Mouse (Mus musculus): ENCODE measurements at regions not wholly inside any gene's neighbourhood (a gene's known extent, or its start where the extent isn't known, plus 50 kb on each side); places are given as distances from the start of the nearest gene placed in this dataset.

DNA sequence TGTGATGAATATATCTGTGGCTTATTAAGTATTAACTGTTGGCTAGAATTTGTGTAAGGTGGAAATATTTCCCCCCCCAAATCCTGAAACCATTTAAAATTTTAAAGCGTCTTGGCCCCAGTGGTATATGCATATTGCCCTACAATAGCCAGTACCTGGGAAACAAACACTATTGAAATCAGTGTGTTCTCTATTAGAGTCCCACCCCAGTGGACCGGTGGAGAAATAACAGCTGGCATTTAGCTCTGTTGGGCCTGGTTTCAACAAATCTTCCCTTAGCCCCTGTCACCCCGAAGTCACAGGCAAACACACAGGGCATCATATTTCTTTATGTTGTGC lies 120.0 kb upstream of the Gm10295 start:
- WGBS = 65% methylated on average over 3 of the region's 3 CpGs
- no peak overlapping the region for H3K4me2 ChIP-seq
- H3K9me3 ChIP-seq (ENCODE audit: control insufficient read depth, low read length) = no peaks in the 10 kb centered on the region
- ATAC-seq (ENCODE audit: low FRiP score) = no peak
- H3K4me1 ChIP-seq (ENCODE audit: control insufficient read depth, insufficient read depth, low read length) = no peaks in the 10 kb centered on the region
- H3K36me3 ChIP-seq (ENCODE audit: control insufficient read depth, insufficient read depth, low read length) = no peaks in the 10 kb centered on the region
- no peak overlapping the region for H3K9ac ChIP-seq (ENCODE audit: low read length)
- no peak overlapping the region for H3K4me3 ChIP-seq (ENCODE audit: low read depth, low read length)
- no peaks in the 10 kb centered on the region for H3K27me3 ChIP-seq (ENCODE audit: control insufficient read depth, insufficient read depth, low read length)
- DNase-seq (ENCODE audit: low spot score, missing footprints) = peak; percentile 79
- H3K27ac ChIP-seq (ENCODE audit: low read depth, low read length) = no peak overlapping the region

DNA sequence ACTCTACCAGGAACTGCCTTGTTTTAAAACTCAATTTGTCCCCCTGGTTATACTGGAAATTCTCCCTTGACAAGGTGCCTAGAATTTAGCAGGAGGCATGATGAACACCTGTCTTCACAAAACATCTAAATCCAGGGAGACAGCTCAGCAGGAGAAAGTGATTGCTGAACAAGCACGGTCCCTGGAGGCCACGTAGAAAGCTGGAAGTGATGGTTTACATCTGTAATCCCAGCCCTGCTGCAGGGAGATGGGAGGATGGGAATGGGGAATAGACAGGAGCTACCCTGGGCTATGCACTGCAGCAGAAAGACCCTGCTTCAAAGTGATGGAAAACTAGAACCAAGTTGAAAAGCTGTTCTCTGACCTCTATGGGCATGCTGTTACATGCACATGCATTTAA lies 119.1 kb upstream of the Gm10295 start:
- Histone ChIP-seq H3K4me3 (ENCODE audit: low read depth, low read length) (no peak overlapping the region), H3K9me3 (ENCODE audit: control insufficient read depth, low read length) (no peaks in the 10 kb centered on the region), H3K27ac (ENCODE audit: low read depth, low read length) (no peak overlapping the region), H3K36me3 (ENCODE audit: control insufficient read depth, insufficient read depth, low read length) (no peaks in the 10 kb centered on the region), H3K27me3 (ENCODE audit: control insufficient read depth, insufficient read depth, low read length) (no peaks in the 10 kb centered on the region), H3K4me2 (no peak overlapping the region), H3K4me1 (ENCODE audit: control insufficient read depth, insufficient read depth, low read length) (no peaks in the 10 kb centered on the region), H3K9ac (ENCODE audit: low read length) (no peak overlapping the region)
- ATAC-seq (ENCODE audit: low FRiP score) (no peak), DNase-seq (ENCODE audit: low spot score, missing footprints) (peak; percentile 10)
- 69% methylated on average over 2 of the region's 2 CpGs for WGBS

DNA sequence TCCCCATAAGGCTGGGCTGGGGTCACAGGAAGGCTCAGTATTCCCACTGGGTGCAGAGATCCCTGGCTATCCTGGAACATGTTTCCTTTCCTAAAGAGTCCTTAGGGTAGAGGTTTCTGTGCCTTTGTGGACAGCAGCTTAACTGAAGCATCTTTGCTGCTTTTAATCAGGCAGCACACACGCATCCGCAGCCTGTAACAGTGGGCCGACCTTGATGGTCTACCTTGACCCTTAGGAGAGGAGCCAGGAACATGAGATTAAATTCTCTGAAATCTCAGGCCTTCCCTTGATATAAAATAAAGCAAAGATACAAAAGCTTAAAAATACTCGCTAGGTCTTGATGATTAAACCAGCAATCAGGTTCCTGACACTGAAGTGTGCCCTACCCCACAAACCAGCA lies 118.7 kb upstream of the Gm10295 start:
- Histone ChIP-seq H3K27ac (ENCODE audit: low read depth, low read length) (no peak overlapping the region), H3K4me2 (no peak overlapping the region), H3K4me1 (ENCODE audit: control insufficient read depth, insufficient read depth, low read length) (no peaks in the 10 kb centered on the region), H3K4me3 (ENCODE audit: low read depth, low read length) (no peak overlapping the region), H3K9ac (ENCODE audit: low read length) (no peak overlapping the region), H3K27me3 (ENCODE audit: control insufficient read depth, insufficient read depth, low read length) (no peaks in the 10 kb centered on the region), H3K36me3 (ENCODE audit: control insufficient read depth, insufficient read depth, low read length) (no peaks in the 10 kb centered on the region), H3K9me3 (ENCODE audit: control insufficient read depth, low read length) (no peaks in the 10 kb centered on the region)
- ATAC-seq (ENCODE audit: low FRiP score) (no peak), DNase-seq (ENCODE audit: low spot score, missing footprints) (no peak)
- 93% methylated on average over 4 of the region's 4 CpGs for WGBS

DNA sequence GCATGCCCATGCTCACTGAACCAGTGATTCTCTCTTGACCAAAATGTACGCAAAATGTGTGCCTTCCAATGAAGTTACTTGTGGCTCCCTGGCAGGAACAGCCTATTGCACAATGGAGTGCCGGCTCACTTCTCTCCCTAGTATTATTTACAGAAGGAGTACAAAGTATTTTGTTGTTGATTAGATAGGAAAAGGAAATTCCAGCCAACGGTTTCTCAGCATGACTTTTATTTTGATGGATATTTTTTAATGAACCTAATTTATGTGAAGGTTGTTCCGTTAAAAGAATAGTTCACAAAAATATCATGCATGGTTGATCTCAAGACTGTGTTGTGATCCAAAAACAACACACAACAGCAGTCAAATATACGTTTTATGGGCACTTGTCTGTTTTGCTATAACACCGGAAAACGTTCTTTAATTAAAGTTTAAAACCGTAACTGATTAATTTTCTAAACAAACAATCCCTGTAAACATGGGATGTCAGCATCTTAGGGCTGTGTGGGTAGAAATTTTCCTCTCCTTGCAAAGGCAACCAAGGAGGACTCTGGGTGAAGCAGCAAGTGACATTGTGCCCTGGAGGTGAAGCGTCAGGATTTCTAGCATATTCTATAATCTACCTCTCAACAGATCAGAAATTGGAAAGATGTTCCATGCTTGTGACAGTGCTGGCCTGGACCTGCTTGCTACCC lies 116.3 kb upstream of the Gm10295 start:
- WGBS = 81% methylated on average over 9 of the region's 9 CpGs
- Histone ChIP-seq H3K4me1 (ENCODE audit: control insufficient read depth, insufficient read depth, low read length) (no peaks in the 10 kb centered on the region), H3K27ac (ENCODE audit: low read depth, low read length) (no peak overlapping the region), H3K27me3 (ENCODE audit: control insufficient read depth, insufficient read depth, low read length) (no peaks in the 10 kb centered on the region), H3K4me2 (no peak overlapping the region), H3K9me3 (ENCODE audit: control insufficient read depth, low read length) (no peaks in the 10 kb centered on the region), H3K36me3 (ENCODE audit: control insufficient read depth, insufficient read depth, low read length) (no peaks in the 10 kb centered on the region), H3K4me3 (ENCODE audit: low read depth, low read length) (no peak overlapping the region), H3K9ac (ENCODE audit: low read length) (no peak overlapping the region)
- ATAC-seq (ENCODE audit: low FRiP score) (no peak), DNase-seq (ENCODE audit: low spot score, missing footprints) (peak; percentile 65)

DNA sequence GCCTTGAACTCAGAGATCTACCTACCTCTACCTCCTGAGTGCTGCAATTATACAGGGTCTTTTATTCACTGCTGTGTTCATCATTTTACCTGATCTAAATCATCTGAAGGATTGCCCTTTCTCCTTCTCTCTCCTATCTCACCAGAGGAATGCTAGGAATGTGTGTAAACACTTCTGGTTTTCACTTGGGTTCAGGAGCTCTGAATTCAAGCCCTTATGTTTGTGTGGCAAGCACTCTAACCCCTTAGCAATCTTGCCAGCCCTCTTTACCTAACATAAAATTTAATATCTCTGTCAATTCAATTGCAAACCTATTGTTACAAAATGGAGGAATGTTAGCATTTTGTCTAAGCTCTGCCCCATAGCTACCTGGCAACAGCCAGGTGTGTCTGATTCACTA lies 112.8 kb upstream of the Gm10295 start:
- Histone ChIP-seq H3K4me2 (no peak overlapping the region), H3K9ac (ENCODE audit: low read length) (no peak overlapping the region), H3K36me3 (ENCODE audit: control insufficient read depth, insufficient read depth, low read length) (no peaks in the 10 kb centered on the region), H3K9me3 (ENCODE audit: control insufficient read depth, low read length) (no peaks in the 10 kb centered on the region), H3K4me3 (ENCODE audit: low read depth, low read length) (no peak overlapping the region), H3K27me3 (ENCODE audit: control insufficient read depth, insufficient read depth, low read length) (no peaks in the 10 kb centered on the region), H3K4me1 (ENCODE audit: control insufficient read depth, insufficient read depth, low read length) (no peaks in the 10 kb centered on the region), H3K27ac (ENCODE audit: low read depth, low read length) (no peak overlapping the region)
- DNase-seq (ENCODE audit: low spot score, missing footprints) = no peak
- no peak for ATAC-seq (ENCODE audit: low FRiP score)

DNA sequence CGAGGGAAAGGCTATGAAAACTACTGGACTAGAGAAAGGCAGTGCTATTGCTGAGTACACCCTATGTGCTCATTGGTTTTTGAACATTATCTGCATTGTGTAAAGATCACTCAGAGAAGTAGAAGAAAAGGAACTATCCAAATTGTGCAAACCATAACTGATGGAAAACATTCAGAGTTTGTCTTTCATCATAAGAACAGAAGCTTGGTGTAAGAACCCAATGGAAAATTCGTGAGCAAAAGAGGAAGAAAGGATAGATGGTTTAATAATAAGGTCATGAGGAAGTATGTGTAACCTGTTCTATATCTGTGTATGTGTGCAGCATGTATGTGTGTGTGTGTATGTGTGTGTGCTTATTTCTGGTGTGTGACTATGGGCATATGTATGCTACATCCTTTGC lies 112.3 kb upstream of the Gm10295 start:
- Histone ChIP-seq H3K9me3 (ENCODE audit: control insufficient read depth, low read length) (no peaks in the 10 kb centered on the region), H3K4me3 (ENCODE audit: low read depth, low read length) (no peak overlapping the region), H3K36me3 (ENCODE audit: control insufficient read depth, insufficient read depth, low read length) (no peaks in the 10 kb centered on the region), H3K4me1 (ENCODE audit: control insufficient read depth, insufficient read depth, low read length) (no peaks in the 10 kb centered on the region), H3K27me3 (ENCODE audit: control insufficient read depth, insufficient read depth, low read length) (no peaks in the 10 kb centered on the region), H3K4me2 (no peak overlapping the region), H3K27ac (ENCODE audit: low read depth, low read length) (no peak overlapping the region), H3K9ac (ENCODE audit: low read length) (no peak overlapping the region)
- 85% methylated on average over 2 of the region's 2 CpGs for WGBS
- ATAC-seq (ENCODE audit: low FRiP score) (no peak), DNase-seq (ENCODE audit: low spot score, missing footprints) (no peak)

DNA sequence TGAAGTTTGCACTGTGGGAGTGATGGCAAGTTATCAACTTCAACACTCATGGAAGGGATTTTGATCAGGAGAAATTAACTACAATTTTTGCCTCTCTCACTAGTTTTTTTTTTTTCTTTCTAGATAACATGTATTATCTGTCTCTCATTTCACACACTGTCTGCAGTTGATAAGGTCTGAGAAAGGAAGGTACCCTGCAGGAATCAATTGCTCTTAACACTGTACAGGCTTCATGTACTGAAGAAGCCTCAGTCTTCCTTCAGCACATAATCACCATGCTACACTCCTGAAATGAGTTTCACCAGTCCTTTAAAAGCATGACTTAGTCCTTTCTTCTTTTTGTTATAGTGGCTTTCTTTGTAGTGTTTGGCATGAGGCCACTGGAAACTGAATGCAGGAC lies 108.5 kb upstream of the Gm10295 start:
- no peak overlapping the region for H3K4me3 ChIP-seq (ENCODE audit: low read depth, low read length)
- no peak overlapping the region for H3K4me2 ChIP-seq
- no peak overlapping the region for H3K27ac ChIP-seq (ENCODE audit: low read depth, low read length)
- no peak for ATAC-seq (ENCODE audit: low FRiP score)
- no peaks in the 10 kb centered on the region for H3K9me3 ChIP-seq (ENCODE audit: control insufficient read depth, low read length)
- no peak overlapping the region for H3K9ac ChIP-seq (ENCODE audit: low read length)
- H3K36me3 ChIP-seq (ENCODE audit: control insufficient read depth, insufficient read depth, low read length) = no peaks in the 10 kb centered on the region
- H3K4me1 ChIP-seq (ENCODE audit: control insufficient read depth, insufficient read depth, low read length) = no peaks in the 10 kb centered on the region
- no peak for DNase-seq (ENCODE audit: low spot score, missing footprints)
- no peaks in the 10 kb centered on the region for H3K27me3 ChIP-seq (ENCODE audit: control insufficient read depth, insufficient read depth, low read length)

DNA sequence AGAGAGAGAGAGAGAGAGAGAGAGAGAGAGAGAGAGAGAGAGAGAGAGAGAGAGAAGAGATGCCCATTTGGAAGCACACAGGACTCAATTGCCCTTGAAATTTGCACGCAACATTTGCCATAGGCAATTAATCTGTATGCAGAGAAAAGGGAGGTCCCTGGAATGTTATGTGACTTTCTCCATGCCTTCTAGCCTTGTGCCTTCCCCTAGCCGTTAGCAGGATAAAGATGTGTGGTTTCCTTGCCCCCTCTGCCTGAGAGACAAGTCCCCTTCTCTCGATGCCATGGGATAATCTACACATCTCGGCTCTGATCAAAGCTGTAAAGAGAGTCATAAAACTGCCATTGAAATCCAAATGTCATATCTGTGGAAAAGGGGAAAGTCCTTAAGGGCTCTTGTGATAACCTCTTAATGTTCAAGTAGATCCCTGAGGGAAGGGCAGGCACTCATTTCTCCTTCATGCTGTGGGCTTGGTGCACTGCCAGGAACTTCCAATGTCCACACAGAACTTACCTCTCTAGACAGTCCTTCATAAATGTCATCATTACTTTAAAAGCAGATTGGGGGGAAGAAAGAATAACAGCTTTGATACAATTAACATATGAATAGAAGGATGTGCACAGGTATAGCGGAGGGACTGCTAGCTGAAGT lies 106.9 kb upstream of the Gm10295 start:
- no peaks in the 10 kb centered on the region for H3K9me3 ChIP-seq (ENCODE audit: control insufficient read depth, low read length)
- no peak for ATAC-seq (ENCODE audit: low FRiP score)
- H3K4me2 ChIP-seq = no peak overlapping the region
- H3K4me1 ChIP-seq (ENCODE audit: control insufficient read depth, insufficient read depth, low read length) = no peaks in the 10 kb centered on the region
- no peak overlapping the region for H3K9ac ChIP-seq (ENCODE audit: low read length)
- no peak for DNase-seq (ENCODE audit: low spot score, missing footprints)
- no peak overlapping the region for H3K4me3 ChIP-seq (ENCODE audit: low read depth, low read length)
- 83% methylated on average over 5 of the region's 5 CpGs for WGBS
- H3K36me3 ChIP-seq (ENCODE audit: control insufficient read depth, insufficient read depth, low read length) = no peaks in the 10 kb centered on the region
- no peaks in the 10 kb centered on the region for H3K27me3 ChIP-seq (ENCODE audit: control insufficient read depth, insufficient read depth, low read length)
- no peak overlapping the region for H3K27ac ChIP-seq (ENCODE audit: low read depth, low read length)

DNA sequence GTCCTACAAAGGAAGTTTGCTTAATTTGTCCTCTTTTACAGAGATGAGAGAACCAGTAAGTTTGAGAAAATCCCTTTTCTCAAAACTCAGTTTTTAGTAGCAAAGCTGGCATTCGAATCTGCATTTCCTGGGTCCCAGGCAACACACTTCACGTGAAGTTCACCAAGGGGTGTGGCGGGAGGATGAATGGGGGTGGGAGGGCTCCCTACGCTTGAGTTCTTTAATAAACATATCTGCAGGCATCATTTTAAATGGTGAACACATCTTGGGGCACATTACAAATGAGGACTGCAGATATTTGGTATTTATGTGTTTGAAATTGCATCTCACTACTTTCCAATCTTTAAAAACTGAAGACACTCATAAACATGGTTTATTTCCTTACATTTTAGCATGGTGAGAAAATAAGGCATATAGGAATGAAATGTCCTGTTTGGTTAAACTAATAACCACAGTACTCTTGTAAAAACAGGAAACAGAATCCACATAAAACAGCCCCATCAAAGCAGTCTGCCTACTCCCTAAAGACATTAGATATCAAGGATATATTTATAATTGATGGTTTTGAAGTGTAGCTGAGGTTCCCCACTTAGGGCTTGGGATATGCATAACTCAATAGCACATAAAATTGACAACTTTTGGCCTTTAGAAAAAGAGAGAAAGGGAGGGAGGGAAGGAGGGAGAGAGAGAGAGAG lies 106.3 kb upstream of the Gm10295 start:
- ATAC-seq (ENCODE audit: low FRiP score) (no peak), DNase-seq (ENCODE audit: low spot score, missing footprints) (no peak)
- no peak overlapping the region for H3K4me3 ChIP-seq (ENCODE audit: low read depth, low read length)
- H3K27me3 ChIP-seq (ENCODE audit: control insufficient read depth, insufficient read depth, low read length) = no peaks in the 10 kb centered on the region
- H3K9ac ChIP-seq (ENCODE audit: low read length) = no peak overlapping the region
- H3K4me1 ChIP-seq (ENCODE audit: control insufficient read depth, insufficient read depth, low read length) = no peaks in the 10 kb centered on the region
- H3K27ac ChIP-seq (ENCODE audit: low read depth, low read length) = no peak overlapping the region
- H3K9me3 ChIP-seq (ENCODE audit: control insufficient read depth, low read length) = no peaks in the 10 kb centered on the region
- no peak overlapping the region for H3K4me2 ChIP-seq
- 83% methylated on average over 4 of the region's 4 CpGs for WGBS
- H3K36me3 ChIP-seq (ENCODE audit: control insufficient read depth, insufficient read depth, low read length) = no peaks in the 10 kb centered on the region
